Comparison of ENCODE assay signal across 27 mouse cellular contexts in the genomic region with DNA sequence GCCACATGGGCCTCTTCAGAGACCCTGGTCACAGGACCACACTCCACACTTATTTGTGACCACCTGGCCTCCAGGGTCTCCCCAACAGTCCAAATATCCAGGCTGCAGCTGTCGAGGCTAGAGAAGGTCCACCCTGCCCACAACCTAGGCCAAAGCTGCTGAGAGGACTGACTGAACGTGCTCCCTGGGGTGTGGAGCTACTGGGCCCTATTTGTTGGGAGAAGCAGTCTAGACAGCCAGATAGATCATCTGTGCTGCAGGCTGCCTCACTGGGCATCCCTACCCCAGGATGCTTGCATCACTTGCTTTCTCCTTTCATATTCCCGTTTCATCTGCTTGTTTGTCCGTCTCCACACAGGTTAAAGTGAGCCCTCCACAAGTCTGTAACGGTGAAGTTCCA. TPM values are rescaled to one million over a fixed set of nuclear protein-coding genes. Genes with fewer than 3 reads are reported as not detected.
DNase-seq lines count a peak whose midpoint lies in the region; ATAC-seq lines count a peak whose summit lies in the region.
"Had no signal": no experiment of that assay in that cellular context is flagged by ENCODE, and none has a peak within 500 bp of the region (broad histone marks: within the 10 kb centered on the region; RNA-seq: fewer than 3 reads in every experiment).

No protein-coding gene starts in this region.

- ATAC-seq in forebrain, embryonic 15.5 days (replicated peaks) = no peak
- ATAC-seq in lung, embryonic 15.5 days (ENCODE audit: borderline replicate concordance, extremely low read depth, low FRiP score, low TSS enrichment) = no peak
- no peak for ATAC-seq in limb, embryonic 15.5 days (ENCODE audit: insufficient number of reproducible peaks, low FRiP score, low TSS enrichment, low read depth)
- ATAC-seq: activated CD4-positive, CD25-positive, alpha-beta regulatory T cell, adult 4 months; forebrain, embryonic 16.5 days; intestine, postnatal 0 days had no signal

- H3K4me2 ChIP-seq in forebrain, embryonic 15.5 days (replicated peaks) = no peak overlapping the region
- no peak overlapping the region for H3K4me2 ChIP-seq in lung, embryonic 15.5 days
- H3K4me2 ChIP-seq in limb, embryonic 15.5 days = no peak overlapping the region
- H3K4me2 ChIP-seq: hindbrain, embryonic 14.5 days; liver, embryonic 13.5 days had no signal

- H3K27ac ChIP-seq in forebrain, embryonic 10.5 days = peak overlapping the region; percentile 85; the same call in 1 of the 2 replicates
- no peak overlapping the region for H3K27ac ChIP-seq in forebrain, embryonic 15.5 days (replicated peaks)
- 0 out of 2 replicates have a peak overlapping the region, but pooled peaks have one; percentile 13 for H3K27ac ChIP-seq in lung, embryonic 15.5 days
- H3K27ac ChIP-seq in embryonic facial prominence, embryonic 10.5 days (replicated peaks) = peak overlapping the region; percentile 83; the same call in 1 of the 2 replicates
- H3K27ac ChIP-seq in limb, embryonic 15.5 days = peak overlapping the region; percentile 5; the same call in 1 of the 2 replicates
- H3K27ac ChIP-seq: heart, embryonic 15.5 days; hindbrain, embryonic 14.5 days; liver, embryonic 13.5 days; macrophage; neural tube, embryonic 12.5 days had no signal

- DNase-seq in forebrain, embryonic 10.5 days (ENCODE audit: extremely low spot score, low spot score) = no peak
- DNase-seq in lung, postnatal 36 days = no peak
- no peak for DNase-seq in embryonic facial prominence, embryonic 10.5 days (ENCODE audit: low spot score)
- no peak for DNase-seq in layer of hippocampus, postnatal 25 days (ENCODE audit: extremely low spot score in 1 of 2, low spot score in 1 of 2)
- DNase-seq: cerebellum, adult 18-20 months; cerebellum, postnatal 10 days; heart, postnatal 36 days; kidney, adult 9 months; kidney, postnatal 10 days; liver, embryonic 13.5 days; lung, adult 18-20 months had no signal

- no peaks in the 10 kb centered on the region for H3K36me3 ChIP-seq in forebrain, embryonic 10.5 days (replicated peaks)
- H3K36me3 ChIP-seq in forebrain, embryonic 15.5 days = no peaks in the 10 kb centered on the region
- H3K36me3 ChIP-seq in lung, embryonic 15.5 days = no peaks in the 10 kb centered on the region
- H3K36me3 ChIP-seq in embryonic facial prominence, embryonic 10.5 days (replicated peaks) = peaks cover 11% of the 10 kb centered on the region; the same call in 1 of the 2 replicates
- H3K36me3 ChIP-seq in limb, embryonic 15.5 days = no peaks in the 10 kb centered on the region
- H3K36me3 ChIP-seq: heart, embryonic 15.5 days; neural tube, embryonic 12.5 days had no signal

- peaks cover 62% of the 10 kb centered on the region for H3K9me3 ChIP-seq in forebrain, embryonic 10.5 days
- no peaks in the 10 kb centered on the region for H3K9me3 ChIP-seq in forebrain, embryonic 15.5 days
- peaks cover 10% of the 10 kb centered on the region; the same call in 1 of the 2 replicates for H3K9me3 ChIP-seq in lung, embryonic 15.5 days
- peaks cover 54% of the 10 kb centered on the region for H3K9me3 ChIP-seq in embryonic facial prominence, embryonic 10.5 days
- H3K9me3 ChIP-seq in limb, embryonic 15.5 days = peaks cover 16% of the 10 kb centered on the region
- H3K9me3 ChIP-seq: heart, embryonic 15.5 days had no signal

- no peak overlapping the region for H3K9ac ChIP-seq in forebrain, embryonic 15.5 days (replicated peaks)
- no peak overlapping the region for H3K9ac ChIP-seq in lung, embryonic 15.5 days
- no peak overlapping the region for H3K9ac ChIP-seq in limb, embryonic 15.5 days
- H3K9ac ChIP-seq: heart, embryonic 15.5 days; hindbrain, embryonic 14.5 days; liver, embryonic 13.5 days; neural tube, embryonic 12.5 days had no signal

- WGBS in forebrain, embryonic 10.5 days = 75% methylated on average over 5 of the region's 5 CpGs
- WGBS in forebrain, embryonic 15.5 days = 79% methylated on average over 5 of the region's 5 CpGs
- WGBS in lung, embryonic 15.5 days = 81% methylated on average over 5 of the region's 5 CpGs
- WGBS in embryonic facial prominence, embryonic 10.5 days = 77% methylated on average over 5 of the region's 5 CpGs
- 70% methylated on average over 5 of the region's 5 CpGs for WGBS in limb, embryonic 15.5 days

- H3K27me3 ChIP-seq in forebrain, embryonic 10.5 days (ENCODE audit: poor library complexity, severe bottlenecking) = peaks cover 89% of the 10 kb centered on the region
- peaks cover 32% of the 10 kb centered on the region for H3K27me3 ChIP-seq in forebrain, embryonic 15.5 days
- peaks cover 4% of the 10 kb centered on the region; the same call in 1 of the 2 replicates for H3K27me3 ChIP-seq in lung, embryonic 15.5 days
- H3K27me3 ChIP-seq in embryonic facial prominence, embryonic 10.5 days (replicated peaks; ENCODE audit: low read depth, poor library complexity, severe bottlenecking) = peaks cover 77% of the 10 kb centered on the region
- H3K27me3 ChIP-seq in limb, embryonic 15.5 days = peaks cover 4% of the 10 kb centered on the region; the same call in 1 of the 2 replicates
- H3K27me3 ChIP-seq: heart, embryonic 15.5 days had no signal

- peaks cover 82% of the 10 kb centered on the region for H3K4me1 ChIP-seq in forebrain, embryonic 10.5 days
- H3K4me1 ChIP-seq in forebrain, embryonic 15.5 days = peaks cover 11% of the 10 kb centered on the region
- H3K4me1 ChIP-seq in lung, embryonic 15.5 days = peaks cover 36% of the 10 kb centered on the region
- peaks cover 79% of the 10 kb centered on the region for H3K4me1 ChIP-seq in embryonic facial prominence, embryonic 10.5 days
- H3K4me1 ChIP-seq in limb, embryonic 15.5 days = peaks cover 51% of the 10 kb centered on the region

- H3K4me3 ChIP-seq in forebrain, embryonic 10.5 days = no peak overlapping the region
- H3K4me3 ChIP-seq in forebrain, embryonic 15.5 days = no peak overlapping the region
- H3K4me3 ChIP-seq in lung, embryonic 15.5 days = no peak overlapping the region
- no peak overlapping the region for H3K4me3 ChIP-seq in embryonic facial prominence, embryonic 10.5 days
- H3K4me3 ChIP-seq in limb, embryonic 15.5 days = no peak overlapping the region
- H3K4me3 ChIP-seq: heart, embryonic 15.5 days; liver, embryonic 13.5 days; myocyte; neural tube, embryonic 12.5 days had no signal

RNA-seq across cellular contexts. Expression of gene Cdkn1c, which starts 1.7 kb away (rescaled TPM):
- 194 and 230 TPM in 2 replicates for polyA plus RNA-seq in forebrain, embryonic 10.5 days (2016; fragmentation: Nextera tagmentation; extraction: Ambion mirVana)
- 139 and 142 TPM in 2 replicates for polyA plus RNA-seq in forebrain, embryonic 15.5 days (2015; fragmentation: Nextera tagmentation; extraction: Ambion mirVana)
- 553 and 555 TPM in 2 replicates for polyA plus RNA-seq in lung, embryonic 15.5 days (2015; fragmentation: Nextera tagmentation; extraction: Ambion mirVana)
- 355 and 407 TPM in 2 replicates for polyA plus RNA-seq in embryonic facial prominence, embryonic 10.5 days (2016; fragmentation: Nextera tagmentation; extraction: Ambion mirVana)
- 1,248 and 1,513 TPM in 2 replicates for polyA plus RNA-seq in limb, embryonic 15.5 days (2015; fragmentation: Nextera tagmentation; extraction: Ambion mirVana)
- total RNA-seq in layer of hippocampus, postnatal 25 days (2021) = 1 to 10 TPM; 6.8 to 8.7 TPM
- total RNA-seq: CH12.LX had no signal

RNA-seq across cellular contexts. Expression of gene Slc22a18, which starts 11.0 kb away (rescaled TPM):
- 0.43 TPM in 2 replicates for polyA plus RNA-seq in forebrain, embryonic 10.5 days (2016; fragmentation: Nextera tagmentation; extraction: Ambion mirVana)
- 0.29 and 0.68 TPM in 2 replicates for polyA plus RNA-seq in forebrain, embryonic 15.5 days (2015; fragmentation: Nextera tagmentation; extraction: Ambion mirVana)
- polyA plus RNA-seq in lung, embryonic 15.5 days (2015; fragmentation: Nextera tagmentation; extraction: Ambion mirVana) = 1.9 and 2.4 TPM in 2 replicates
- polyA plus RNA-seq in embryonic facial prominence, embryonic 10.5 days (2016; fragmentation: Nextera tagmentation; extraction: Ambion mirVana) = 0.26 and 0.96 TPM in 2 replicates
- polyA plus RNA-seq in limb, embryonic 15.5 days (2015; fragmentation: Nextera tagmentation; extraction: Ambion mirVana) = 2.7 and 3.3 TPM in 2 replicates
- under 1 TPM in 1 of 2 experiments, not detected in 1; 0.20 TPM for total RNA-seq in layer of hippocampus, postnatal 25 days (2021)
- polyA plus RNA-seq: C2C12 had no signal

RNA-seq across cellular contexts. Expression of gene Phlda2, which starts 40.4 kb away (rescaled TPM):
- polyA plus RNA-seq in forebrain, embryonic 10.5 days (2016; fragmentation: Nextera tagmentation; extraction: Ambion mirVana) = 0.96 and 1.4 TPM in 2 replicates
- 0.26 and 0.47 TPM in 2 replicates for polyA plus RNA-seq in forebrain, embryonic 15.5 days (2015; fragmentation: Nextera tagmentation; extraction: Ambion mirVana)
- 4.7 and 4.9 TPM in 2 replicates for polyA plus RNA-seq in lung, embryonic 15.5 days (2015; fragmentation: Nextera tagmentation; extraction: Ambion mirVana)
- polyA plus RNA-seq in embryonic facial prominence, embryonic 10.5 days (2016; fragmentation: Nextera tagmentation; extraction: Ambion mirVana) = 2.7 and 2.9 TPM in 2 replicates
- 7.1 and 10.5 TPM in 2 replicates for polyA plus RNA-seq in limb, embryonic 15.5 days (2015; fragmentation: Nextera tagmentation; extraction: Ambion mirVana)
- not detected for total RNA-seq in layer of hippocampus, postnatal 25 days (2021)
- total RNA-seq: CH12.LX; gastrocnemius, adult 8-10 months; gastrocnemius, postnatal 4 days; heart, postnatal 36 days; left cerebral cortex, postnatal 10 days had no signal
- polyA plus RNA-seq: activated CD4-positive, CD25-positive, alpha-beta regulatory T cell, adult 4 months; forebrain, embryonic 16.5 days; macrophage; myocyte had no signal
